Mouse (Mus musculus) adrenal gland, postnatal 36 days (tissue): ENCODE results near the gene Rpl22. TPM values are rescaled to one million over a fixed set of nuclear protein-coding genes. Genes with fewer than 3 reads are reported as not detected.
A peak's percentile ranks its signal among the peaks of the same experiment; 100 is the strongest.

ENCODE experiments used
- DNase-seq, 2 experiments: peaks; one replicate each; pipeline ENCODE4 v3.0.0; 2021; ENCODE audit warnings: mixed read lengths in 1 of 2
- long read RNA-seq, 2 experiments: library from polyadenylated mRNA; stranded (forward); transcript quantifications; one replicate each; pipeline ENCODE4 v2.0.0; 2021; ENCODE audit warnings: borderline sequencing depth in 2 of 2
- total RNA-seq, 2 experiments: library from RNA; stranded (reverse); gene quantifications; 2 replicates each; pipeline ENCODE4 v1.2.3; 2021

The Rpl22 gene
- 100 to 1,000 TPM; 496 to 507 TPM for total RNA-seq
- long read RNA-seq, experiment 1, transcript Rpl22-205 (4 exons, 581 nt) = major isoform, 156 of 215 reads
- long read RNA-seq, experiment 1, partial matches to known transcripts = 39 of 215 reads
- long read RNA-seq, experiment 1, other reads (novel, unspliced or antisense) = 20 of 215 reads
- long read RNA-seq, experiment 2, transcript Rpl22-205 (4 exons, 581 nt) = major isoform, 95 of 116 reads
- long read RNA-seq, experiment 2, partial matches to known transcripts = 18 of 116 reads
- long read RNA-seq, experiment 2, other reads (novel, unspliced or antisense) = 3 of 116 reads

DNA sequence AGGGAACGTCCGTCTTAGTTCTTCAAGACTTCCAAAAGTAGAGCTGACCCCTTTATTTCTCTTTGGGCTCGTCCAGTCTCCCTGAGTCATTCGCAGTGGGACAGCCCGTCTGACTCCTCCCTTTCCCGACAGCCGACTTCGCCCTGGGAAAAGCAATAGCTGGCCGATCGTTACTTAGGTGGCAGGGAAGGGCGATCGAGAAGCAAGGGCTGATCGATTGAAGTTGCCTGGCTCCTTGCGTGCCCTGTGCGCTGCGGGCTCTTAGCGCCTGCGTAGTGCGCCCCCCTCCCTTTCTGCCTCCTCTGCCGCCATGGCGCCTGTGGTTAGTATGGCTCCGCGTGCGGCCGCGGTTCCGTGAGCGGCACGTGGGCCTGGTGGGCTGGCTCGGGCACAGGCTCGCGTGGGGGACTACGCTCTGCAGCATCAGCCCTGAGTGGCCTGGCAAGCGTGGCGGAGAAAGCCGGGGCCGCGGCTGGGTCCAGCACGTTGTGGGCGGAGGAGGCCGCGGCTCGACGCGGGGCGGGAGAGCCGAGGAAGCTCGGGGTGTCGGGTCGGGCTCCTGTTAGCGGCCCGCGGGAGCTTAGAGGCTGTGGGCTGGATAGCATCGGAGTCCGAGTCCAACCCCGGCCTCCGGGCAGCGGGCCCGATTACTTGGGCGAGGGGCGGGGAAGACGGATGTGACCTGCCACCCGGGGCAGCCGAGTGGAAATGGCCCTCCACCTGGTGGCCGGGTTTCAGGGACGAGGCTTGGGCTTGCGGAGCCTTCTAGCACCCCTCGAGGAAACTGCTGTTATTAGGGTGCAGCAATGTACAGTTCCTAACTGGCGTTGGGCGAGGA is at the start of gene Rpl22:
TSS of gene Rpl22 (plus strand) at position 169 of the 838 bp plus-strand sequence.
- peak; percentile 94 to 96 for DNase-seq

DNA sequence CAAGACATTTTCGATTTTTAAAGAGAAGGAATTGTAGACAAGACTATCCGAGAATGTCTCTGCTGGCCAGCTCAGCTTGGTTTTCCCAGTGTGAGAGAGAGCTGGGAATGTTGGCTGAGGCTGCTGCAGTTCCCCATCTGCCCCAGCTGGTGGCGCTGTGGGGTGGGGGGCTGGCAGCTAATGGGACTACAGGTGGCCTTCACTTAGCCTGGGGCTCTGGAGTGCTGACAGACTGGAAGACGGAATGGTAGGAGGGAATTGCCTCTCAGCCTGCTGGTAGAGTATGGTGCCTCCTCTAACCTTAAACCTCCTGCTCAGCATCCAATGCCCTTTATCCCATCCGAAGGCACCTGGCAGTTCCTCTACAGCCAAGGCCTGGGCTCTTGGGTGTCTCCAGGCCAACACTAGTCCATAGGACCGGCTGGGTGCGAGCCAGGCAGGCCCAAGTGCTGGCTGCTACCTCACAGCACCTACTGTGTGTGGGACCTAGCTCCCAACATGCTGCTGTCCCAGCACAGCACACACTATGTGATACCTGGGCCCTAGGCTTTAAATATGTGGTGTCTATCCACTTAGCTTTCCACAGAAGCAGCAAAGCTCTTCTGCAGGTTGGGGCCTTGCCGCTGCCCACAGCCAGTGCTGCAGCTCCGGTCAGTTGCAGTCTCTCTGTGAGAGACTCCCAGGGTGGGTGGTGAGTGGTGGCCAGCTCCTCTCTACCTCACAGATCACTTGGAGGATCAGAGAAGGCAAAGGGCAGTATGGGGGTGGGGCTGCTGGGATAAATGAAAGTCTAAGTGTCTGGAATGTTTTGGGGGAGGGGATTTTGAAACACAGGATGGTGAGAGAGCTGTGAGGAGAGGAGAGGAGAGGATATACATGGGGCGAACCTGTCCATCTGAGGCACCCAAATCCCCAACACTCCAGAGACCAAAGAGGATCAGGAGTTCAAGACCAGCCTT is 48.9 kb upstream of the Rpl22 start:
- peak in 1 of 2 experiments; percentile 49 for DNase-seq

GRCm38 (mm10) chr4:152277916-152278315 is 47.6 kb upstream of the Rpl22 start:
- no peak for DNase-seq

GRCm38 (mm10) chr4:152278986-152279385 is 46.6 kb upstream of the Rpl22 start:
- DNase-seq = no peak

GRCm38 (mm10) chr4:152281601-152282000 is 43.9 kb upstream of the Rpl22 start:
- DNase-seq = no peak

DNA sequence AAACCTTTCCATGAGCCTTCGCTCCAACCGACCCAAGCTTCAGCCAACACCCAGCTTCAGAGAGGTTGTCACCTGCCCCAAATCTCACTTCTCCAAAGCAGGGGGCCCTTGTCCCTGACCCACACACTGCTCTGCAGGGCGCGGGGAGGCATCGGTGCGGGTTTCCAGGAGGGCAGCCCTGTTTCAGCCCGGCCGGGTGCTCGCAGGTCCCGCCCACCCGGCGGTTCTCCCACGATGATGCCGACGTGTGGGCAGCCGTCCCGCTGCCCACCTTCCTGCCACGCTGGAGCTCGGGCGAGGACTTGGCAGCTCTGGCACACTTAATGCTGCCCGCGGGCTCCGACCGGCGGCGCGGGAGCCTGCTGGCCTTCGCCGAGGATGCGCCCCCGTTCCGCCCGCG is 42.8 kb upstream of the Rpl22 start:
- DNase-seq = no peak

DNA sequence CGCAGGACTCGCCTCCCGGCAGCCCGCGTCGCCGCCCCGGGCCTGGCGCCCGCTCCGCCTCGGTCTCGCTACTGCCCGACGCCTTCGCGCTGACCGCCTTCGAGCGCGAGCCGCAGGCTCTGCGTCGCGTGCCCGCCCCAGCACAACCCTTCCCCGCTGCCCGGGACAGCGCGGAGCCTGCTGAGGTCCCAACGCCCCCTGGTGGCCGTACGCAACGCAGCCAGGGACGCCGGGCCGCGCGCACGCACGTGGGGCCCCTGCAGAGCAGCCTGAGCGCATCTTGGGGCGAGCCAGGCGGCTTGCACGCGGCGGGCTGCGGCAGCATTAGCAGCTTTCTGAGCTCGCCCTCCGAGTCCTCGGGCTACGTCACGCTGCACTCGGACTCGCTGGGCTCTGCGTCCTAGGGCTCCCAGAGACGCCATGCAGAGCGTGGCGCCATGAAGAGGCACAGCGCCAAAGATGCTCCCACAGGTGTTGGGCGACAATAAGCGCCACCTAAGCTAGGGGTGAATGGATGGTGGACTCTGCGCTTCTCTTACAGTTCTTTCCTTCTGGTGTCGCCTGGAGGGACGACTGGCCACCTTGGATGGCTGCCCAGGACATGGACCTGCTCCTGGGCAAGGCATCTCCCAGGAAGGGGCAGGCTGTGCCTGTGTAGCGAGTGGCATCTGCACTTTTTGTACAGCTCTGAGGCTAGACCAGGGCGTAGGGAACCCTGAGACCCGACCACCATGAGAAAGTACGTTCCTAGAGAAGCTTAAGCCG is 42.2 kb upstream of the Rpl22 start:
- DNase-seq = peak; percentile 92 to 94

GRCm38 (mm10) chr4:152285505-152285904 is 40.0 kb upstream of the Rpl22 start:
- peak; percentile 64 to 73 for DNase-seq

GRCm38 (mm10) chr4:152286183-152286582 is 39.4 kb upstream of the Rpl22 start:
- DNase-seq = no peak

- DNase-seq = peak; percentile 83 to 88
These were observed 38.7 kb upstream of the Rpl22 start for GRCm38 (mm10) chr4:152286887-152287286.

DNA sequence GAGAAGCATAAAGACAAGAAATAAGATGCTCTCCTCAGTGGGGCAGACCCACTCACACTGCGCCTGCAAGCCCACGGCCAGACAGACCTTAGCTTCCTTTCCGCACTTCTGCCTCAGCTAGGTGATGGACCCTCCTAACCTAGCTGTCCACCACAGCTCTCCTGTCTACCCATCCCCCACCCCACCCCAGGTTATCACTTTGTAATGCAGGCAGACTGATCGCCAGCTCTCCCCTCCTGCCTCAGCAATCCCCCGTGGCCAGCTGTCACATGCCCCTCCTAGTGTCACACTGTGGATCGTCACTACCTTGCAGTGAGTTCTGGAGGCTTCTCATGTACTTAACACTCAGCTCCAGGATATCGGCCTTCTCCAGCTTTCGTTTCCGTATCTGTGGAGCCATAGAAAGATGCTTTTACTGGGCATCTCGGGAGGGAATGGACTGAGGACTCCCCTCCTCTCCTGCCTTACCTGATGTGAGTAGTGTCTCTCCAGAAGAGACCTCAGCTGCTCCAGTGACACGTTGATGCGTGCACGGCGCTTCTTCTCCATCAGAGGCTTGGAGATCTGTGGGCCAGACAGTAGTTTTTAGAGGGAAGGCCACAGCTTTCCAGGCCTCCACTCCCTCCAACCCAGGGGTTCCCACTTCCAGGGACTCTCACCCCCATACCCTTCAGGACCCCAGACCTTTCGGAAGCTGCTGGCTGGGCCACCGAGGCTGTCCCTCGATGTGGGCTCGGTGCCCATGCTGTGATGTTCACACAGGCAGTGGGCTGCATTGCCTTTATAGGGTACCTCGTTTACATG is 38.0 kb upstream of the Rpl22 start:
- DNase-seq = no peak

GRCm38 (mm10) chr4:152288398-152288945 is 37.1 kb upstream of the Rpl22 start:
- DNase-seq = no peak

DNA sequence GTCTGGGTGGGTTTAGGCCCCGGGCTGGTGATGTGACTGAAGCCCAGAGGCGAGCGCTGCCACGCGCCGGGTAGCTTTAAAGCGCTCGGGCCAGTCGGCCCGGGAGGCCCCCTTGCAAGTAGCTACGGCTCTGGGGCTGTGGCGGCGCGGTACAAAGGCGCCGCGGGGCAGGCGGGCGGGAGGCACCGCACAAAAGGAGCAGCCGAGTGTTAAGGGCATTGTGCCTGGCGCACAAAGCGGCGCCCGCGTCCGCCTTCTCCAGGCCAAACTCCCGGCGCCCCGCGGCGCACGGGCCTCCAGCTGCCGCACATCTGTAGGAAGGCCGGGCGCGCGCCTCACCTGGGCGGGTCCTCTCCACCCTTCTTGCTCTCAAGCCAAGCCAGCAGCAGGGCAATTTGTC is 35.2 kb upstream of the Rpl22 start:
- no peak for DNase-seq

DNA sequence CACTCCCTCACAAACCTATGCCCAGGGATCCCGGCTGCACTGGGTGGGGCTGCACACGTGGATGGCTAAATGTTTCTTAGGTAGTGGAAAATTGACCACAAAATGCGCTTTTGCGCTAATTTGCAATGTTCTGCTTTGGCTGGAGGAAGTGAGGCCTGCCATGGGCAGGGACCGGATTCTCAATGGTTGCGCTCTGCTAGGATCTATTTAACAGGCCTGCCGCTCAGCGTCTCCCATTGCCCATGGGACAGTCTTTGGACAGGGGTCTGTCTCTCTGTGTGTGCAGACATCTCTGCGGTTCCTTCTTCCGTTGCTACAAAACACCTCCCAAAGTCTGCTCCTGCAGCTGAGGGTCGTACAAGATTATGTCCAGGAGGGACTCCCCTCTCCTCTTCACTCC is 34.6 kb upstream of the Rpl22 start:
- no peak for DNase-seq

- DNase-seq = no peak
These were observed 34.0 kb upstream of the Rpl22 start, which contains the start of gene Hes3 for GRCm38 (mm10) chr4:152291562-152291961. TSS of gene Hes3 (minus strand) at chr4:152291662.

DNA sequence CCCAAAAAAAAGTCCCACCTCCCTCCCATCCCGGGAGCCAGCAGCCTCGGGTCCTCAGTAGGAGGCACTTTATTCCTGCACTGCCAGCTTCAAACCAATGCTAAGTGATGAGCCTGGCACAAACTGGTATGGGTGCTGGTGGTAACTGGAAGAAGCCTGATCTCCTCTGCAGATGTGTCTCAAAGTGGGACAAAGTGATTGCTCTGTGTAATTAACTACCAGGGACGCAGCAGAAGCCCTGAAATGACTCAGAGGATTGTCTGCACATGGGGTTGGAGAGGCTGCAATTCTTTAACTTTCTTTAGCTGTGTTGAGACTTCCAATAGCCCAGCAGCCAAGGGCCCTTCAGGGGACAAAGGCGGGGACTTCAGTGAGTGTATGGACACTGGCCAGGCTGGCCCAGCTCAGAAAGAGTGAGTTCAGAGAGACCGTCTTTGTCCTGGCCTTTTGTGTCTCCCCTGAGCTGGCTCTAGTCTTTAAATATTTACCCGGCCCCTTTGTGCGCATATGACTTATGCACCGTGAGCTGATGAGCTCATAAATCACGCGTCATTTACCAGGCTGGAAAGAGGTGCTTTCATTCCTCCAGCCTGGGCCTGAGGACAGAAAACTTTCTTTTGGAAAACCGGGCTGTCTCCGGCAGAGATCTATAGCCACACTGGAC is 33.3 kb upstream of the Rpl22 start:
- DNase-seq = no peak

GRCm38 (mm10) chr4:152294188-152294929 is 31.2 kb upstream of the Rpl22 start:
- no peak for DNase-seq

DNA sequence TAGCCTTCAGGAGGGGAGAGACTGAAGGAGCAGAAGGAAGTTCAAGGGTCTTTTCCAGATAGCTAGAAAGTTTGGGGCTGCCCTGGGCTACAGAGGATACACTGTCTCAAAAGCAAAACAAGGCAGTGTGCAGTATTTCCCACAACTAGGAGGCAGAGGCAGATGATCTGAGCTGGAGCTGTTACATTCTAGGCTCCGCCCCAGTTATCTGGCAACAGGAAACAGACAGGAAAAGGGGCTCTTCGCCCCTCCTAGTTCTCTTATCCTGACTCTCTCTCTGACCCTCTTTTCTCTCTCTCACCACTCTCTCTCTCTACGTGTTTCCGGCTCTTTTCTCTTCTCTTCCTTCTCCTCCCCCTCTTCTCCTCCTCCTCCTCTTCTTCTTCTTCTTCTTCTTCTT is 29.6 kb upstream of the Rpl22 start:
- no peak for DNase-seq

DNA sequence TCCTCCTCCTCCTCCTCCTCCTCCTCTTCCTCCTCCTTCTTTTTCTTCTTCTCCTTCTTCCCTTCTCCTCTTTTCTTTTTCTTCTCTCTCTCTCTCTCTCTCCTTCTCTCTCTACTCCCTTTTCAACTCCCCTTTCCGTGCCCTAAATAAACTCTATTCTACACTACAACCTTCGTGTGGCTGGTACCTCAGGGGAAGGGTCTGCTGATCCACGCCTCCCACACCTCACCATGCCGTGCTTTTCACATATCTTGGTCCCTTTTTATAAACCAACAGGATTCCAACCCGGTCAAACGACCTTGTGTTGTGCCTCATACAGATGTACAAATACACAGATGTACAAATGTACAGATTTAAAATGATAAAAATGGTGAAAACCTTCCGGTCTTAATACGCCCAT is 29.2 kb upstream of the Rpl22 start:
- DNase-seq = no peak
